Mouse (Mus musculus): ENCODE measurements around the gene Ccr5.

- TF ChIP-seq CTCF (IDR thresholded peaks at IDR 0.05; ENCODE audit: extremely low read depth, insufficient read depth, insufficient read length, insufficient replicate concordance) (no peak), POLR2A (IDR thresholded peaks at IDR 0.05; ENCODE audit: low read depth, low read length) (no peak)
These were observed 18.1 kb upstream of the Ccr5 start for GRCm38 (mm10) chr9:124103199-124103598.

Data from spleen, adult 2 months (tissue).